Mouse (Mus musculus) right cerebral cortex, postnatal 25 days (tissue): ENCODE results near the gene Ldoc1.

Source experiments
- DNase-seq: peaks from one replicate; pipeline ENCODE4 v3.0.0; 2022

Gene Ldoc1

GRCm38 (mm10) chrX:61709302-61710033 is at the start of gene Ldoc1:
Ldoc1 (plus strand) TSS chrX:61709497.
- DNase-seq: no peak

- no peak for DNase-seq
Measured at GRCm38 (mm10) chrX:61710131-61710530, 834 bp downstream of the Ldoc1 start.

DNA sequence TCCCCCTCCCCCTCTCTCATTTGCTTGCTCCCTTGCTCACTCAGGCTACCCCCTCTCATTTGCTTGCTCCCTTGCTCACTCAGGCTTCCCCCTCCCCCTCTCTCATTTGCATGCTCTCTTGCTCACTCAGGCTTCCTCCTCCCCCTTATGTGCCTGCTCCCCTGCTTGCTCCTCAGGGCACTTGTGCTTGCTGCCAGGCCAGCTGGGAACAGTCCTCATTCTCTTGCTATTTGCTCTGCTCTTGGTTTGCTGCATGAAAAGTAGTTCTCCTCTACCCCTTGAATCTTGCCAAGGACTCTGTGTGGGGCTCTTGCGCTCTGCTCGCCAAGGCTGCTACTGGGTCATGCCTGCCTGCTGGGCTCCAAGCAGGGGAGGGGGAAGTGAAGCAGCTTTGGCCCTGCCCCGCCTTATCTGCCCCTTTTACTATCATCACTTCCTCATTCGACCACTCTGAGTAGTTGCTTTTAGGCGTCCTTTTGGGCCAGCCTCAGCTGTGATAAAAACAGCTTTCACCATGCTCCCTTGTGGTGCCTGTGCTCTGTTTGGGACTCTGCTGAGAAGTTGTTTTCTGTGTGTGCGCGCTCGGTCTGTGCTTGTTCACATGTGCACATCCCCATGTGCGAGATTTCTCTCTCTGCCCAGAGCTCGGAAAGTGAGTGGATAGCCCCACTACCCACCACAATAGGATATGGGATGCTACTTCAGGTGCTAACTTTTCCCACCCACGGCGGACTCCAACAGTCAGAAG is 13.2 kb downstream of the Ldoc1 start:
- no peak for DNase-seq

GRCm38 (mm10) chrX:61723029-61723980 is 14.0 kb downstream of the Ldoc1 start:
- DNase-seq: no peak

DNA sequence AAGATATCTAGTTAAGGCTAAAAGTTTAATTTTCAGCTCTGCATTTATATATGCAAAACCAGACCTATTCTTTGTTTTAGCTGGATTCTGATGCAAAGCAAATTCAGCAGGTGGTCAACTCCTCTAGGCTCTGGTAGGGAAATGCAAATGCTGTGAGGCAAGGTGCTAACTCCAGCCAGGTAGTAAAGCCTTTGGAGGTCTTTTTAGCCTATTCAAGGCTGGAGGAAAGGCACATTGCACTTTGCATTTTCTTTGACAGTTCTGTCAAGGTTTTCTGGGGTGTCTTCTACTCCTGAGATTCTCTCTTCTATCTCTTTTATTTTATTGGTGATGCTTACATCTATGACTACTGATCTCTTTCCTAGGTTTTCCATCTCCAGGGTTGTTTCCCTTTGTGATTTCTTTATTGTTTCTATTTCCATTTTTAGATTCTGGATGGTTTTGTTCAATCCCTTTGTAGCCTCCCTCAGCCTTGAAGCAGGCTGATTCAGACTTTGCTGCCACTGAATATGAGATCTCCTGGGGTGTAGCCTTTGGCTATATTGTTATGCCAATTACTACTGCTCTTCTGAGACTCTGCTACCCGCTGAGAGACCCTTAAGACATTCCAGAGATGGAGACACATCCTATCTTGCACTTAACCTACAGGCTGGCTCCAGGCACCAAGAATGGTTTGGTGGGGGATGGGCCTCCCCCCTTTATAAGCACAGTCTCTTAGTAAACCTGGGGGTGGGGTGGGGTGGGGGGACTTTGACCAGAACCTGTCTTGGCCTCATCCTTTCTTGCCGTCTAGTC is 18.4 kb downstream of the Ldoc1 start:
- DNase-seq: no peak
